Mouse (Mus musculus): ENCODE measurements at regions not wholly inside any gene's neighbourhood (a gene's known extent, or its start where the extent isn't known, plus 50 kb on each side); places are given as distances from the start of the nearest gene placed in this dataset.

DNA sequence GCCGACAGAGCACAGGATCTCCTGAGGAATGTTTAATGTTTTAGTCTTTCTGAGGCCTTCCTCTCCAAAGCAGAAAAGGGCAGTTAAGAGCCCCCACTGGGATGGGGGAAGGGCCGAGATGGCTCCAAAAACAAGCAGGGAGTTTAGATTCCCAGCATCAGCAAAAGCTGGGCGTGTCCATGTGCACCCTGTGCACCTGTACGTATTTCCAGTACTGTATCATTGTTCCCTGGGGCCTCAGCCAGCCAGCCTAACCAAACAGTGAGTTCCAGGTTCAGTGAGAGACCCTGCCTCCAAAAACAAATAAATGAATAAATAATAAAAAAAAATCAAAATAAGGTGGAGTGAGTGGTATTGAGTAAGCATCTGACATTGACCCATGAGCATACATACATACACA is 50.8 kb upstream of the Olfm1 start:
- 51% methylated on average over 4 of the region's 4 CpGs for WGBS
- TF ChIP-seq CTCF (IDR thresholded peaks at IDR 0.05; ENCODE audit: low read depth), result no peak
- Histone ChIP-seq H3K4me2 (ENCODE audit: low read length) (no peak overlapping the region), H3K9ac (ENCODE audit: low read depth, low read length) (no peak overlapping the region), H3K4me3 (replicated peaks; ENCODE audit: low read depth, low read length) (no peak overlapping the region), H3K27ac (no peak overlapping the region), H3K36me3 (ENCODE audit: insufficient read depth, low read length) (no peaks in the 10 kb centered on the region), H3K9me3 (replicated peaks; ENCODE audit: low read length) (no peaks in the 10 kb centered on the region), H3K4me1 (replicated peaks; ENCODE audit: insufficient read depth, low read length) (peaks cover 10% of the 10 kb centered on the region; the same call in 1 of the 2 replicates), H3K27me3 (ENCODE audit: insufficient read depth, low read length) (no peaks in the 10 kb centered on the region)
- DNase-seq (ENCODE audit: low spot score) (no peak), ATAC-seq (replicated peaks; ENCODE audit: low FRiP score, low read depth) (no peak)

DNA sequence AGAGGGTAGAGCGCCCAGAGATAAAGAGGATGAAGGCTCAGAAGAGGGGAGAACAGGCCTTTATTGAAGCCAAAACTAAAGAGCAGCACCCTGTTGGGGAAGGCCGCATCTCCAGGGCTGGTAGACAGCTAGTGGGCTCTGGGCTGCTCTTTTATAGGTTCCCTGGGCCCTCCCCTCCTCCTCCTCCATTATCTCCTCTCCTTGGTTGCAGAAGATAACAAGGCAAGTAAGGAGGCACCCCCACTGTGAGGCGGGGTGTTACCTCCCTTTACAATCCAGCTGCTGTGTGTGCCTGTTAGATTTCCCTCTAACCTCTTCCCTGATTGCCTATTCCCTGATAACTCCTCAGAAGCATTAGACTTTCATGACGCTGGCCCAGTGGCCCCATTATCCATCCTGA is 51.2 kb upstream of the Olfm1 start:
- DNase-seq (ENCODE audit: low spot score) (no peak), ATAC-seq (replicated peaks; ENCODE audit: low FRiP score, low read depth) (no peak)
- H3K4me1 ChIP-seq (replicated peaks; ENCODE audit: insufficient read depth, low read length), result peaks cover 10% of the 10 kb centered on the region; the same call in 1 of the 2 replicates
- H3K9ac ChIP-seq (ENCODE audit: low read depth, low read length), result no peak overlapping the region
- TF ChIP-seq CTCF (IDR thresholded peaks at IDR 0.05; ENCODE audit: low read depth), result no peak
- H3K27ac ChIP-seq, result no peak overlapping the region
- WGBS, result 65% methylated on average over 4 of the region's 4 CpGs
- H3K4me3 ChIP-seq (replicated peaks; ENCODE audit: low read depth, low read length), result no peak overlapping the region
- no peak overlapping the region for H3K4me2 ChIP-seq (ENCODE audit: low read length)
- H3K36me3 ChIP-seq (ENCODE audit: insufficient read depth, low read length), result no peaks in the 10 kb centered on the region
- H3K27me3 ChIP-seq (ENCODE audit: insufficient read depth, low read length), result no peaks in the 10 kb centered on the region
- H3K9me3 ChIP-seq (replicated peaks; ENCODE audit: low read length), result no peaks in the 10 kb centered on the region

DNA sequence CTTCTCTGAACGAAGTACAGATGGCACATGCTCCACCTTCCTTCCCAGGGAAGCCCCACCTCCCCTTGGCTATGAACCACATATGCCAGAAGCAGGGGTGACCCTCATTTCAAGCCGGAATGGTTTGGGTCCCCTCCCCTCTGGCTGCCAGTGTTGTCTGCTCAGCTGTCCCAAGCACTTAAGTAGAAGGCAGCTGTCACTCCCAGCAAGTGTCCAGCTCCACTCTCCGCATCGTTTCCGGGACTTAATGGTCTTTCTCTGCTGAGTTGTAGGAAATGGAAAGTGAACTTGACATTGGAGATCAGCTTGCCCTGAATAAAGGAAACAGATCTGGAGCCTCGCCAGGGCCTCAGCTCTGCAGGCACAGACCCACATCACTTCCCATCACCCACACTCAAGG is 53.9 kb upstream of the Fcnb start:
- H3K4me1 ChIP-seq (replicated peaks; ENCODE audit: insufficient read depth, low read length), result peaks cover 10% of the 10 kb centered on the region; the same call in 1 of the 2 replicates
- no peaks in the 10 kb centered on the region for H3K27me3 ChIP-seq (ENCODE audit: insufficient read depth, low read length)
- H3K9me3 ChIP-seq (replicated peaks; ENCODE audit: low read length), result no peaks in the 10 kb centered on the region
- ATAC-seq (replicated peaks; ENCODE audit: low FRiP score, low read depth) (no peak), DNase-seq (ENCODE audit: low spot score) (peak; percentile 61)
- H3K4me3 ChIP-seq (replicated peaks; ENCODE audit: low read depth, low read length), result no peak overlapping the region
- H3K4me2 ChIP-seq (ENCODE audit: low read length), result no peak overlapping the region
- no peaks in the 10 kb centered on the region for H3K36me3 ChIP-seq (ENCODE audit: insufficient read depth, low read length)
- no peak overlapping the region for H3K9ac ChIP-seq (ENCODE audit: low read depth, low read length)
- no peak overlapping the region for H3K27ac ChIP-seq
- 19% methylated on average over 6 of the region's 6 CpGs for WGBS
- TF ChIP-seq CTCF (IDR thresholded peaks at IDR 0.05; ENCODE audit: low read depth), result no peak

DNA sequence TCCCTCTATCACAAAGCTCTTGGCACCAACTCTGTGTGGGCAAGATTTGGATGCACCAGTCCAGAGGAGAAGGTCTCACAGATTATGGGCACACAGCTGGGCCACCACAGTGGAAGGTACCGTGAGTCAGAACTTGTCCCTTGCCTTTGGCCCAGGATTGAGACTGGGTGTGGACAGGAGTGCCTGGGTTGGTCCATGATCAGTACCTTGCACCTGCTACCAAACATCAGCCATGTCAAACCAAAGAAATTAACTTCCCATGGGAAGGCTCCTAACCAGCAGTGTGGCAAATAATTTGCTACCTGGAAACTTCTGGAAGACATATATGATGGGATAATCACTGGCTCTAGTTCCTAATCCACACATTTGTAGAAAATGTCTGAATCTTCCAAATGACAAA is 49.9 kb upstream of the Fcnb start:
- Histone ChIP-seq H3K36me3 (ENCODE audit: insufficient read depth, low read length) (no peaks in the 10 kb centered on the region), H3K9ac (ENCODE audit: low read depth, low read length) (no peak overlapping the region), H3K4me3 (replicated peaks; ENCODE audit: low read depth, low read length) (no peak overlapping the region), H3K4me2 (ENCODE audit: low read length) (no peak overlapping the region), H3K4me1 (replicated peaks; ENCODE audit: insufficient read depth, low read length) (peaks cover 10% of the 10 kb centered on the region; the same call in 1 of the 2 replicates), H3K9me3 (replicated peaks; ENCODE audit: low read length) (no peaks in the 10 kb centered on the region), H3K27me3 (ENCODE audit: insufficient read depth, low read length) (no peaks in the 10 kb centered on the region), H3K27ac (no peak overlapping the region)
- no peak for TF ChIP-seq CTCF (IDR thresholded peaks at IDR 0.05; ENCODE audit: low read depth)
- no peak for DNase-seq (ENCODE audit: low spot score)
- no peak for ATAC-seq (replicated peaks; ENCODE audit: low FRiP score, low read depth)
- WGBS, result 96% methylated on average over 1 of the region's 1 CpGs

Measured in kidney, postnatal 0 days (tissue).